Mouse (Mus musculus): ENCODE data around the gene Prkcb. TPM values are rescaled to one million over a fixed set of nuclear protein-coding genes. Genes with fewer than 3 reads are reported as not detected.

The Prkcb gene
- polyA plus RNA-seq, 1 experiment from 2014 or later, result 148 TPM

- no peak for ATAC-seq
- Histone ChIP-seq H3K27me3 (ENCODE audit: control insufficient read depth, insufficient read depth, low read depth, low read length) (no peaks in the 10 kb centered on the region), H3K27ac (ENCODE audit: low read length) (no peak overlapping the region), H3K4me2 (ENCODE audit: low read length) (no peak overlapping the region), H3K9ac (ENCODE audit: low read depth, low read length) (no peak overlapping the region), H3K4me1 (ENCODE audit: control insufficient read depth, insufficient read depth, low read length) (no peaks in the 10 kb centered on the region), H3K4me3 (ENCODE audit: low read depth, low read length) (no peak overlapping the region), H3K36me3 (ENCODE audit: control insufficient read depth, insufficient read depth, low read length) (no peaks in the 10 kb centered on the region), H3K9me3 (replicated peaks; ENCODE audit: control insufficient read depth, low read length, poor library complexity, severe bottlenecking) (no peaks in the 10 kb centered on the region)
- 74% methylated on average over 7 of the region's 7 CpGs for WGBS
These were observed 280.2 kb downstream of the Prkcb start for GRCm38 (mm10) chr7:122568787-122569186.

- Histone ChIP-seq H3K4me1 (ENCODE audit: control insufficient read depth, insufficient read depth, low read length) (no peaks in the 10 kb centered on the region), H3K9me3 (replicated peaks; ENCODE audit: control insufficient read depth, low read length, poor library complexity, severe bottlenecking) (no peaks in the 10 kb centered on the region), H3K4me3 (ENCODE audit: low read depth, low read length) (no peak overlapping the region), H3K27me3 (ENCODE audit: control insufficient read depth, insufficient read depth, low read depth, low read length) (no peaks in the 10 kb centered on the region), H3K36me3 (ENCODE audit: control insufficient read depth, insufficient read depth, low read length) (no peaks in the 10 kb centered on the region), H3K9ac (ENCODE audit: low read depth, low read length) (no peak overlapping the region), H3K27ac (ENCODE audit: low read length) (no peak overlapping the region), H3K4me2 (ENCODE audit: low read length) (no peak overlapping the region)
- WGBS, result 79% methylated on average over 4 of the region's 4 CpGs
- ATAC-seq, result no peak
These were observed 281.9 kb downstream of the Prkcb start for GRCm38 (mm10) chr7:122570407-122570806.

GRCm38 (mm10) chr7:122573101-122573635 lies 284.6 kb downstream of the Prkcb start:
- 87% methylated on average over 3 of the region's 3 CpGs for WGBS
- H3K27me3 ChIP-seq (ENCODE audit: control insufficient read depth, insufficient read depth, low read depth, low read length), result no peaks in the 10 kb centered on the region
- no peak overlapping the region for H3K4me3 ChIP-seq (ENCODE audit: low read depth, low read length)
- no peak overlapping the region for H3K27ac ChIP-seq (ENCODE audit: low read length)
- H3K9ac ChIP-seq (ENCODE audit: low read depth, low read length), result no peak overlapping the region
- H3K4me2 ChIP-seq (ENCODE audit: low read length), result no peak overlapping the region
- no peak for ATAC-seq
- no peaks in the 10 kb centered on the region for H3K4me1 ChIP-seq (ENCODE audit: control insufficient read depth, insufficient read depth, low read length)
- no peaks in the 10 kb centered on the region for H3K36me3 ChIP-seq (ENCODE audit: control insufficient read depth, insufficient read depth, low read length)
- no peaks in the 10 kb centered on the region for H3K9me3 ChIP-seq (replicated peaks; ENCODE audit: control insufficient read depth, low read length, poor library complexity, severe bottlenecking)

DNA sequence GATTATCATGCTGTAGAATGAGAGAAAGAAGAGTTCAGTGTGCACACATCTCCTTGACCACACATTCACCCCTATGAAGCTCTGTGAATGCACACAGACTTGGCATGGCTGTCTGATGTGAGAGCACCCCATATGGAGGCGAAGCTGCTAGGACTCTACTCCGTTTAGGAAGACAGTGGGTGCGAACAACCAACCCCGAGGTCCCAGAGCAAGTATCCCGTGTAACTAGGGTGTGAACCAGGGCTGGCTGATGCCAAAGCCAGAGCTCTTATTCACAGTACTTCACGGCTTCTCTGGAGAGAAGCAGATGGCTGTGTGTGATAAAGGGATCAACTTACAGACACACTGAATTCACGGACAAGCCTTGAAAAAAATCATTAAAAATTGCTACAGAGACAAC lies 285.9 kb downstream of the Prkcb start:
- Histone ChIP-seq H3K4me2 (ENCODE audit: low read length) (no peak overlapping the region), H3K9ac (ENCODE audit: low read depth, low read length) (no peak overlapping the region), H3K27ac (ENCODE audit: low read length) (no peak overlapping the region), H3K27me3 (ENCODE audit: control insufficient read depth, insufficient read depth, low read depth, low read length) (no peaks in the 10 kb centered on the region), H3K9me3 (replicated peaks; ENCODE audit: control insufficient read depth, low read length, poor library complexity, severe bottlenecking) (no peaks in the 10 kb centered on the region), H3K36me3 (ENCODE audit: control insufficient read depth, insufficient read depth, low read length) (no peaks in the 10 kb centered on the region), H3K4me3 (ENCODE audit: low read depth, low read length) (no peak overlapping the region), H3K4me1 (ENCODE audit: control insufficient read depth, insufficient read depth, low read length) (no peaks in the 10 kb centered on the region)
- 79% methylated on average over 7 of the region's 7 CpGs for WGBS
- no peak for ATAC-seq

DNA sequence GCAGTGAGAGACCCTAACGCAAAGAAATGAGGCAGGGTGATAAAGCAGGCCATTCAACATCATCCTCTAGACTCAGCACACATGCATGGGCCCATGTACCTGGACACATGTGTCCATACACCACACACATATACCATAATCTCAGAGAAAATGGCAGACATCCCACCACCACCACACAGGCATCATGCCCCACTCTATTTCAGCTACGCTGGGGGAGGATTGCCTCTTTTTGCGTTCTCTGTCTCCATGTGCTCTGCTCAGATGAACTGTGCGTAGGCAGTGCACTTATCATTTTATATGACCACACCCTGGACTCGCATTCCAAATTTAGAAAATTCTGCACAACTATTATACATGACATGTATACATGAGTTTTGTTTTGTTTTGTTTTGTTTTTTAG lies 286.5 kb downstream of the Prkcb start:
- WGBS, result 92% methylated on average over 5 of the region's 5 CpGs
- no peaks in the 10 kb centered on the region for H3K27me3 ChIP-seq (ENCODE audit: control insufficient read depth, insufficient read depth, low read depth, low read length)
- no peak overlapping the region for H3K4me3 ChIP-seq (ENCODE audit: low read depth, low read length)
- H3K4me1 ChIP-seq (ENCODE audit: control insufficient read depth, insufficient read depth, low read length), result no peaks in the 10 kb centered on the region
- no peak overlapping the region for H3K27ac ChIP-seq (ENCODE audit: low read length)
- H3K4me2 ChIP-seq (ENCODE audit: low read length), result no peak overlapping the region
- H3K9me3 ChIP-seq (replicated peaks; ENCODE audit: control insufficient read depth, low read length, poor library complexity, severe bottlenecking), result no peaks in the 10 kb centered on the region
- no peaks in the 10 kb centered on the region for H3K36me3 ChIP-seq (ENCODE audit: control insufficient read depth, insufficient read depth, low read length)
- no peak for ATAC-seq
- no peak overlapping the region for H3K9ac ChIP-seq (ENCODE audit: low read depth, low read length)

- no peaks in the 10 kb centered on the region for H3K36me3 ChIP-seq (ENCODE audit: control insufficient read depth, insufficient read depth, low read length)
- no peak for ATAC-seq
- H3K27ac ChIP-seq (ENCODE audit: low read length), result no peak overlapping the region
- H3K4me3 ChIP-seq (ENCODE audit: low read depth, low read length), result no peak overlapping the region
- H3K4me2 ChIP-seq (ENCODE audit: low read length), result no peak overlapping the region
- no peaks in the 10 kb centered on the region for H3K4me1 ChIP-seq (ENCODE audit: control insufficient read depth, insufficient read depth, low read length)
- H3K9ac ChIP-seq (ENCODE audit: low read depth, low read length), result no peak overlapping the region
- H3K9me3 ChIP-seq (replicated peaks; ENCODE audit: control insufficient read depth, low read length, poor library complexity, severe bottlenecking), result no peaks in the 10 kb centered on the region
- H3K27me3 ChIP-seq (ENCODE audit: control insufficient read depth, insufficient read depth, low read depth, low read length), result no peaks in the 10 kb centered on the region
- WGBS, result 33% methylated on average over 8 of the region's 8 CpGs
These were observed 287.0 kb downstream of the Prkcb start for GRCm38 (mm10) chr7:122575506-122575905.

GRCm38 (mm10) chr7:122577571-122577970 lies 289.0 kb downstream of the Prkcb start:
- Histone ChIP-seq H3K9ac (ENCODE audit: low read depth, low read length) (no peak overlapping the region), H3K4me1 (ENCODE audit: control insufficient read depth, insufficient read depth, low read length) (no peaks in the 10 kb centered on the region), H3K27ac (ENCODE audit: low read length) (no peak overlapping the region), H3K9me3 (replicated peaks; ENCODE audit: control insufficient read depth, low read length, poor library complexity, severe bottlenecking) (no peaks in the 10 kb centered on the region), H3K36me3 (ENCODE audit: control insufficient read depth, insufficient read depth, low read length) (no peaks in the 10 kb centered on the region), H3K27me3 (ENCODE audit: control insufficient read depth, insufficient read depth, low read depth, low read length) (no peaks in the 10 kb centered on the region), H3K4me2 (ENCODE audit: low read length) (no peak overlapping the region), H3K4me3 (ENCODE audit: low read depth, low read length) (no peak overlapping the region)
- ATAC-seq, result no peak
- 71% methylated on average over 4 of the region's 4 CpGs for WGBS

DNA sequence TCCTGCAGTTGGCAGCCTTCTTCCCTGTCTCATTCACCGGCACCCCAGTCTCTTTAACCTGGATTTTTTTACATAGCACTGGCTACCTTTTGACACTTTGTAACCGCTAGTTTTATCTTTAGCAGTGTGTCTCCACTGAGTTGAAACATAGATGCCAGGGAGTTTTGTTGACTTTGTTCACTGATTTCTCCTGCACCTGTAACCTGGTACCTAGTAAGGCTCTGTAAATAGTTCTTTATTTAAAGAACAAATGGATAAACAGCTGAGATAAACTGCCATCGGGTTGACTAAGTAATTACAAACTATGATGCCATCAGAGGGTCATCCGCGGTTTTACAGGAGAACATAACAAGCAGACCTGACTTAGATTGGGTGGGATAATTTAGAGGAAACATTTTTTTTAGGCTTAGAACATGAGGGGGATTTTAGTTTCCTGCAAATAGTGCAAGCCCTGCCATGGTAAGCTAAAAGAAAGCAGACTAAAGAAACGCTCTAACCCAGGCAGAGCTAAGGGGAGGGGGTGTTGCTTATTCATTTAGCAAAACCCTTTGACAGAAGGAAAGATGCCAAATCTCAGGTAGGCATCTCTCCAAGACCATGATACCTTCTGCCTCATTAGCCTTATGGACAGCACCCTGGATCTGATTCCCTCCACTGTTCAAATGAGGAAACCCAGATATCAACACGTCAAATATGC lies 291.1 kb downstream of the Prkcb start:
- no peaks in the 10 kb centered on the region for H3K9me3 ChIP-seq (replicated peaks; ENCODE audit: control insufficient read depth, low read length, poor library complexity, severe bottlenecking)
- no peaks in the 10 kb centered on the region for H3K27me3 ChIP-seq (ENCODE audit: control insufficient read depth, insufficient read depth, low read depth, low read length)
- H3K9ac ChIP-seq (ENCODE audit: low read depth, low read length), result no peak overlapping the region
- H3K4me3 ChIP-seq (ENCODE audit: low read depth, low read length), result no peak overlapping the region
- no peaks in the 10 kb centered on the region for H3K4me1 ChIP-seq (ENCODE audit: control insufficient read depth, insufficient read depth, low read length)
- H3K36me3 ChIP-seq (ENCODE audit: control insufficient read depth, insufficient read depth, low read length), result no peaks in the 10 kb centered on the region
- H3K4me2 ChIP-seq (ENCODE audit: low read length), result no peak overlapping the region
- 91% methylated on average over 7 of the region's 7 CpGs for WGBS
- ATAC-seq, result no peak
- H3K27ac ChIP-seq (ENCODE audit: low read length), result no peak overlapping the region

- H3K9me3 ChIP-seq (replicated peaks; ENCODE audit: control insufficient read depth, low read length, poor library complexity, severe bottlenecking), result no peaks in the 10 kb centered on the region
- H3K27ac ChIP-seq (ENCODE audit: low read length), result no peak overlapping the region
- no peaks in the 10 kb centered on the region for H3K36me3 ChIP-seq (ENCODE audit: control insufficient read depth, insufficient read depth, low read length)
- H3K4me2 ChIP-seq (ENCODE audit: low read length), result no peak overlapping the region
- H3K4me3 ChIP-seq (ENCODE audit: low read depth, low read length), result no peak overlapping the region
- no peaks in the 10 kb centered on the region for H3K27me3 ChIP-seq (ENCODE audit: control insufficient read depth, insufficient read depth, low read depth, low read length)
- ATAC-seq, result no peak
- no peaks in the 10 kb centered on the region for H3K4me1 ChIP-seq (ENCODE audit: control insufficient read depth, insufficient read depth, low read length)
- WGBS, result 97% methylated on average over 1 of the region's 1 CpGs
- H3K9ac ChIP-seq (ENCODE audit: low read depth, low read length), result no peak overlapping the region
These were observed 291.6 kb downstream of the Prkcb start for GRCm38 (mm10) chr7:122580158-122580475.

All from midbrain, embryonic 16.5 days (tissue).